Mouse (Mus musculus): Measurements from ENCODE around the gene Srgap2.

Gene Srgap2

GRCm38 (mm10) chr1:131527281-131528080 lies at the start of gene Srgap2, which contains the start of gene Fam72a:
Srgap2 (minus strand) TSS chr1:131527352.
Fam72a (plus strand) TSS chr1:131527903.
- peak; percentile 98 for DNase-seq (ENCODE audit: low read depth)

GRCm38 (mm10) chr1:131573721-131574120 lies 46.6 kb upstream of the Srgap2 start:
- DNase-seq (ENCODE audit: low read depth): peak; percentile 49

GRCm38 (mm10) chr1:131570391-131570790 lies 43.2 kb upstream of the Srgap2 start:
- no peak for DNase-seq (ENCODE audit: low read depth)

GRCm38 (mm10) chr1:131569721-131570120 lies 42.6 kb upstream of the Srgap2 start:
- DNase-seq (ENCODE audit: low read depth): no peak

GRCm38 (mm10) chr1:131566056-131566455 lies 38.9 kb upstream of the Srgap2 start:
- DNase-seq (ENCODE audit: low read depth): peak; percentile 49

- DNase-seq (ENCODE audit: low read depth): no peak
Measured at GRCm38 (mm10) chr1:131562081-131562480, 34.9 kb upstream of the Srgap2 start.

GRCm38 (mm10) chr1:131560500-131560899 lies 33.3 kb upstream of the Srgap2 start:
- DNase-seq (ENCODE audit: low read depth): no peak

GRCm38 (mm10) chr1:131555042-131555812 lies 28.1 kb upstream of the Srgap2 start:
- peak; percentile 81 for DNase-seq (ENCODE audit: low read depth)

- no peak for DNase-seq (ENCODE audit: low read depth)
Measured at GRCm38 (mm10) chr1:131553428-131553827, 26.3 kb upstream of the Srgap2 start.

GRCm38 (mm10) chr1:131551956-131552355 lies 24.8 kb upstream of the Srgap2 start:
- DNase-seq (ENCODE audit: low read depth): no peak

GRCm38 (mm10) chr1:131548494-131549365 lies 21.6 kb upstream of the Srgap2 start:
- DNase-seq (ENCODE audit: low read depth): no peak

- DNase-seq (ENCODE audit: low read depth): no peak
Measured at GRCm38 (mm10) chr1:131546798-131547690, 19.9 kb upstream of the Srgap2 start.

GRCm38 (mm10) chr1:131543886-131544565 lies 16.9 kb upstream of the Srgap2 start:
- no peak for DNase-seq (ENCODE audit: low read depth)

GRCm38 (mm10) chr1:131541903-131542302 lies 14.8 kb upstream of the Srgap2 start:
- DNase-seq (ENCODE audit: low read depth): no peak

- no peak for DNase-seq (ENCODE audit: low read depth)
Measured at GRCm38 (mm10) chr1:131541431-131541830, 14.3 kb upstream of the Srgap2 start.

- DNase-seq (ENCODE audit: low read depth): no peak
Measured at GRCm38 (mm10) chr1:131540795-131541194, 13.6 kb upstream of the Srgap2 start.

GRCm38 (mm10) chr1:131539771-131540170 lies 12.6 kb upstream of the Srgap2 start:
- no peak for DNase-seq (ENCODE audit: low read depth)

- DNase-seq (ENCODE audit: low read depth): no peak
Measured at GRCm38 (mm10) chr1:131528561-131529166, 1.5 kb upstream of the Srgap2 start.

- DNase-seq (ENCODE audit: low read depth): peak; percentile 36
Measured at GRCm38 (mm10) chr1:131528081-131528507, 942 bp upstream of the Srgap2 start.
